Mouse (Mus musculus) heart, embryonic 10.5 days (tissue): ENCODE data around the gene Rbm39. TPM values are rescaled to one million over a fixed set of nuclear protein-coding genes. Genes with fewer than 3 reads are reported as not detected.
"Not testable (repeated sequence)": the region's sequence is repeated elsewhere in the genome, so short reads cannot be mapped to it uniquely, and the experiment has no call there.

Source experiments
- DNase-seq: peaks from one replicate; pipeline ENCODE4 v3.0.0-alpha.2; 2017; ENCODE audit warnings: low spot score
- H3K27ac ChIP-seq: fragments of 300-500 bp; sonication (generic); 2 replicates; pipeline ENCODE4 v1.5.1; 2016; ENCODE audit warnings: mild to moderate bottlenecking
- H3K27me3 ChIP-seq: fragments of 300-500 bp; sonication (generic); 2 replicates; pipeline ENCODE4 v1.6.1; 2016; ENCODE audit warnings: mild to moderate bottlenecking; ENCODE audit not compliant: poor library complexity, insufficient read depth, severe bottlenecking
- H3K36me3 ChIP-seq: fragments of 300-500 bp; sonication (generic); 2 replicates; pipeline ENCODE4 v1.6.1; 2016; ENCODE audit warnings: mild to moderate bottlenecking, moderate library complexity
- H3K4me1 ChIP-seq: fragments of 300-500 bp; sonication (generic); 2 replicates; pipeline ENCODE4 v1.6.1; 2016; ENCODE audit warnings: mild to moderate bottlenecking
- H3K4me3 ChIP-seq: fragments of 300-500 bp; sonication (generic); 2 replicates; pipeline ENCODE4 v1.5.1; 2016; ENCODE audit warnings: mild to moderate bottlenecking, moderate library complexity
- H3K9me3 ChIP-seq: fragments of 300-500 bp; sonication (generic); 2 replicates; pipeline ENCODE4 v1.6.1; 2016; ENCODE audit warnings: mild to moderate bottlenecking, moderate library complexity
- WGBS: fragments of 180-500 bp; shearing (Covaris S2); methylation state at CpG from one replicate; pipeline ENCODE4 v1.1.7; 2016; 5-methylcytosine and 5-hydroxymethylcytosine counted together
- polyA plus RNA-seq: library from polyadenylated mRNA; unstranded; fragments of >200 nt; fragmentation: Nextera tagmentation; extraction: Ambion mirVana; gene quantifications from 2 replicates; pipeline ENCODE4 v1.2.1, GENCODE M21; 2016

Gene Rbm39
- polyA plus RNA-seq, 1 experiment from 2014 or later: 469 TPM

GRCm38 (mm10) chr2:156194571-156194970 lies 14.5 kb upstream of the Rbm39 start:
- no peak overlapping the region for H3K27ac ChIP-seq
- no peaks in the 10 kb centered on the region for H3K9me3 ChIP-seq

GRCm38 (mm10) chr2:156193066-156193862 lies 13.2 kb upstream of the Rbm39 start:
- Histone ChIP-seq H3K27ac (no peak overlapping the region), H3K4me1 (peaks cover 9% of the 10 kb centered on the region), H3K9me3 (no peaks in the 10 kb centered on the region), H3K4me3 (no peak overlapping the region), H3K36me3 (no peaks in the 10 kb centered on the region), H3K27me3 (no peaks in the 10 kb centered on the region)
- DNase-seq: peak; percentile 14
- 81% methylated on average over 3 of the region's 3 CpGs for WGBS

More at GRCm38 (mm10) chr2:156194571-156194970, 14.5 kb upstream of the Rbm39 start:
- no peak for DNase-seq
- Histone ChIP-seq H3K36me3 (0 out of 2 replicates have a peak, but pooled peaks cover 2% of the 10 kb centered on the region), H3K4me1 (peaks cover 18% of the 10 kb centered on the region), H3K27me3 (no peaks in the 10 kb centered on the region), H3K4me3 (no peak overlapping the region)

- no peaks in the 10 kb centered on the region for H3K27me3 ChIP-seq
- H3K4me3 ChIP-seq: no peak overlapping the region
- no peak overlapping the region for H3K27ac ChIP-seq
- no peaks in the 10 kb centered on the region for H3K36me3 ChIP-seq
- WGBS: 77% methylated on average over 2 of the region's 2 CpGs
- peak; percentile 31 for DNase-seq
- no peaks in the 10 kb centered on the region for H3K9me3 ChIP-seq
- H3K4me1 ChIP-seq: no peaks in the 10 kb centered on the region; the same call in 1 of the 2 replicates
These were observed 12.0 kb upstream of the Rbm39 start for GRCm38 (mm10) chr2:156192068-156192467.

GRCm38 (mm10) chr2:156191540-156191939 lies 11.5 kb upstream of the Rbm39 start:
- Histone ChIP-seq H3K4me3 (no peak overlapping the region), H3K27me3 (no peaks in the 10 kb centered on the region), H3K4me1 (no peaks in the 10 kb centered on the region; the same call in 1 of the 2 replicates), H3K36me3 (no peaks in the 10 kb centered on the region), H3K9me3 (no peaks in the 10 kb centered on the region), H3K27ac (no peak overlapping the region)
- DNase-seq: no peak
- 88% methylated on average over 2 of the region's 2 CpGs for WGBS

- no peaks in the 10 kb centered on the region for H3K9me3 ChIP-seq
- 74% methylated on average over 14 of the region's 14 CpGs for WGBS
- no peak for DNase-seq
- no peaks in the 10 kb centered on the region for H3K36me3 ChIP-seq
- no peak overlapping the region for H3K4me3 ChIP-seq
- H3K4me1 ChIP-seq: no peaks in the 10 kb centered on the region
- H3K27ac ChIP-seq: no peak overlapping the region
- no peaks in the 10 kb centered on the region for H3K27me3 ChIP-seq
These were observed 10.2 kb upstream of the Rbm39 start for GRCm38 (mm10) chr2:156190004-156190896.

GRCm38 (mm10) chr2:156189241-156189640 lies 9.2 kb upstream of the Rbm39 start:
- 79% methylated on average over 7 of the region's 7 CpGs for WGBS
- H3K9me3 ChIP-seq, DNase-seq, H3K27ac ChIP-seq, H3K4me3 ChIP-seq, H3K36me3 ChIP-seq, H3K4me1 ChIP-seq, H3K27me3 ChIP-seq: not testable (repeated sequence)

- Histone ChIP-seq H3K36me3 (peaks cover 21% of the 10 kb centered on the region), H3K9me3 (no peaks in the 10 kb centered on the region), H3K27me3 (no peaks in the 10 kb centered on the region), H3K27ac (peak overlapping the region; percentile 100; the same call in 1 of the 2 replicates), H3K4me3 (peak overlapping the region; percentile 96; the same call in 1 of the 2 replicates), H3K4me1 (peaks cover 21% of the 10 kb centered on the region)
- 74% methylated on average over 2 of the region's 2 CpGs for WGBS
- DNase-seq: no peak
These were observed 1.6 kb upstream of the Rbm39 start for GRCm38 (mm10) chr2:156181592-156181991.

GRCm38 (mm10) chr2:156180824-156181590 lies 969 bp upstream of the Rbm39 start:
- Histone ChIP-seq H3K9me3 (no peaks in the 10 kb centered on the region), H3K4me1 (peaks cover 21% of the 10 kb centered on the region), H3K4me3 (peak overlapping the region; percentile 96), H3K27me3 (no peaks in the 10 kb centered on the region), H3K36me3 (peaks cover 27% of the 10 kb centered on the region), H3K27ac (peak overlapping the region; percentile 100)
- no peak for DNase-seq
- WGBS: 16% methylated on average over 8 of the region's 8 CpGs

GRCm38 (mm10) chr2:156179796-156180093 lies 293 bp downstream of the Rbm39 start:
- H3K4me3 ChIP-seq: peak overlapping the region; percentile 96
- H3K4me1 ChIP-seq: peaks cover 21% of the 10 kb centered on the region
- H3K9me3 ChIP-seq: no peaks in the 10 kb centered on the region
- peaks cover 39% of the 10 kb centered on the region for H3K36me3 ChIP-seq
- under 1% methylated on average over 41 of the region's 41 CpGs for WGBS
- peak overlapping the region; percentile 100 for H3K27ac ChIP-seq
- no peaks in the 10 kb centered on the region for H3K27me3 ChIP-seq
- no peak for DNase-seq

- Histone ChIP-seq H3K36me3 (peaks cover 45% of the 10 kb centered on the region), H3K4me1 (peaks cover 21% of the 10 kb centered on the region), H3K27me3 (no peaks in the 10 kb centered on the region), H3K4me3 (peak overlapping the region; percentile 96), H3K9me3 (no peaks in the 10 kb centered on the region), H3K27ac (peak overlapping the region; percentile 100)
- under 1% methylated on average over 47 of the region's 47 CpGs for WGBS
- peak; percentile 91 for DNase-seq
These were observed 817 bp downstream of the Rbm39 start for GRCm38 (mm10) chr2:156179046-156179795.

GRCm38 (mm10) chr2:156177651-156178050 lies 2.4 kb downstream of the Rbm39 start:
- peak overlapping the region; percentile 96 for H3K4me3 ChIP-seq
- WGBS: 79% methylated on average over 7 of the region's 7 CpGs
- H3K27ac ChIP-seq: no peak overlapping the region
- no peak for DNase-seq
- peaks cover 60% of the 10 kb centered on the region for H3K36me3 ChIP-seq
- H3K27me3 ChIP-seq: no peaks in the 10 kb centered on the region
- no peaks in the 10 kb centered on the region for H3K9me3 ChIP-seq
- peaks cover 21% of the 10 kb centered on the region for H3K4me1 ChIP-seq

- no peaks in the 10 kb centered on the region for H3K9me3 ChIP-seq
- no peak overlapping the region for H3K27ac ChIP-seq
- DNase-seq: no peak
- H3K27me3 ChIP-seq: no peaks in the 10 kb centered on the region
- 86% methylated on average over 6 of the region's 6 CpGs for WGBS
- peaks cover 66% of the 10 kb centered on the region for H3K36me3 ChIP-seq
- H3K4me3 ChIP-seq: no peak overlapping the region
- H3K4me1 ChIP-seq: peaks cover 21% of the 10 kb centered on the region
These were observed 3.0 kb downstream of the Rbm39 start for GRCm38 (mm10) chr2:156177079-156177478.
